Mouse (Mus musculus) lung, embryonic 15.5 days (tissue): Measurements from ENCODE around the gene Brpf3. TPM values are rescaled to one million over a fixed set of nuclear protein-coding genes. Genes with fewer than 3 reads are reported as not detected.

Source experiments
- ATAC-seq: fragments of 200-750 bp; cut with Nextera tagmentation; 2 replicates; pipeline ENCODE4 v1.8.0; 2017; ENCODE audit warnings: moderate number of reproducible peaks, borderline replicate concordance; ENCODE audit not compliant: low FRiP score, low TSS enrichment; ENCODE audit errors: extremely low read depth
- H3K27ac ChIP-seq: fragments of 300-500 bp; sonication (generic); 2 replicates; pipeline ENCODE4 v1.5.1; 2015; ENCODE audit warnings: moderate library complexity, mild to moderate bottlenecking, inconsistent platforms
- H3K27me3 ChIP-seq: fragments of 300-500 bp; sonication (generic); 2 replicates; pipeline ENCODE4 v1.6.1; 2015; ENCODE audit warnings: inconsistent platforms
- H3K36me3 ChIP-seq: fragments of 300-500 bp; sonication (generic); 2 replicates; pipeline ENCODE4 v1.6.1; 2015; ENCODE audit warnings: inconsistent platforms
- H3K4me1 ChIP-seq: fragments of 300-500 bp; sonication (generic); 2 replicates; pipeline ENCODE4 v1.6.1; 2015; ENCODE audit warnings: inconsistent platforms
- H3K4me2 ChIP-seq: fragments of 300-500 bp; sonication (generic); 2 replicates; pipeline ENCODE4 v1.6.1; 2015; ENCODE audit warnings: inconsistent platforms, mild to moderate bottlenecking, moderate library complexity
- H3K4me3 ChIP-seq: fragments of 300-500 bp; sonication (generic); 2 replicates; pipeline ENCODE4 v1.5.1; 2015; ENCODE audit warnings: mild to moderate bottlenecking, inconsistent platforms
- H3K9ac ChIP-seq: fragments of 300-500 bp; sonication (generic); 2 replicates; pipeline ENCODE4 v1.6.1; 2015; ENCODE audit warnings: inconsistent platforms
- H3K9me3 ChIP-seq: fragments of 300-500 bp; sonication (generic); 2 replicates; pipeline ENCODE4 v1.6.1; 2016; ENCODE audit warnings: inconsistent platforms
- WGBS: fragments of 180-500 bp; shearing (Covaris S2); methylation state at CpG from one replicate; pipeline ENCODE4 v1.1.7; 2015; 5-methylcytosine and 5-hydroxymethylcytosine counted together
- polyA plus RNA-seq: library from polyadenylated mRNA; unstranded; fragments of >200 nt; fragmentation: Nextera tagmentation; extraction: Ambion mirVana; gene quantifications from 2 replicates; pipeline ENCODE4 v1.2.1, GENCODE M21; 2015

Brpf3 gene
- polyA plus RNA-seq, 1 experiment from 2014 or later = 12.9 TPM

DNA sequence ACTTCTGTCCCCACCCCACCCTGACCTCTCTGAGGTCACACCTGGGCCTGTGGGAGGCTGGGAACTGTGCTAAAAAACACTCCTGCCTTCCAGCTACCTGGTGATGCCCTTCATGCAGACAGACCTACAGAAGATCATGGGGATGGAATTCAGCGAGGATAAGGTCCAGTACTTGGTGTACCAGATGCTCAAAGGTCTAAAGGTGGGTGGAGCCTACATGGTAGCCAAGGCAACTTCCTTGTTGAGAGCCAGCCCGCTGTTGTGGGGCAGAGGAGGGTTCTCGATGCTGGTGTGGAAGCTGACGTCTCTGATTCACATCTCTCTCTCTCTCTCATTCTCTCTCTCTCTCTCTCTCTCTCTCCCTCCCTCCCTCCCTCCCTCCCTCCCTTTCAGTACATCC is 25.7 kb upstream of the Brpf3 start:
- no peak overlapping the region for H3K9ac ChIP-seq
- H3K4me1 ChIP-seq = peaks cover 8% of the 10 kb centered on the region
- no peak overlapping the region for H3K27ac ChIP-seq
- no peak for ATAC-seq
- no peaks in the 10 kb centered on the region for H3K36me3 ChIP-seq
- no peak overlapping the region for H3K4me3 ChIP-seq
- no peaks in the 10 kb centered on the region for H3K9me3 ChIP-seq
- WGBS = 62% methylated on average over 4 of the region's 4 CpGs
- H3K4me2 ChIP-seq = no peak overlapping the region
- peaks cover 5% of the 10 kb centered on the region; the same call in 1 of the 2 replicates for H3K27me3 ChIP-seq

DNA sequence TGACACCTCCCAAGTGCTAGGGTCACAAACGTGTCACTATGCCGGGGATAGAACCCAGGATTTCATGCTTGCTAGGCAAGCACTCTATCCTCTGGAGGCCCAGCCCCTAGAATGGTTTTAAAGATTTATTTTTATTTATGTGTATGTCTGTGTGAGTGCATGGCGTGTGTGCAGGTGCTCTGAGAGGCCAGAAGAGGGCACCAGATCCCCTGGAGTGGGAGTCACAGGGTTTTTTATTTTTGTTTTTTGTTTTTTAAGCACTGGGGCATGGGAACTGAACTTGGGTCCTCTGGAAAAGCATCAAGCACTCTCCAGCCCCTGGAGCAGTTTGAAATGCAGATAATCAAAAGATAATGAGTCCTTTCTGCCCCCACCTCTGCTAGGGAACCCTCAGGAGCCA is 24.1 kb upstream of the Brpf3 start:
- Histone ChIP-seq H3K36me3 (no peaks in the 10 kb centered on the region), H3K9me3 (no peaks in the 10 kb centered on the region), H3K4me1 (no peaks in the 10 kb centered on the region), H3K27me3 (no peaks in the 10 kb centered on the region), H3K9ac (no peak overlapping the region), H3K4me2 (no peak overlapping the region), H3K27ac (no peak overlapping the region), H3K4me3 (no peak overlapping the region)
- 83% methylated on average over 3 of the region's 3 CpGs for WGBS
- ATAC-seq = no peak

GRCm38 (mm10) chr17:28777231-28778005 is 23.5 kb upstream of the Brpf3 start:
- Histone ChIP-seq H3K27ac (no peak overlapping the region), H3K9ac (no peak overlapping the region), H3K4me3 (no peak overlapping the region), H3K27me3 (no peaks in the 10 kb centered on the region), H3K4me2 (no peak overlapping the region), H3K9me3 (no peaks in the 10 kb centered on the region), H3K36me3 (no peaks in the 10 kb centered on the region), H3K4me1 (no peaks in the 10 kb centered on the region)
- ATAC-seq = no peak
- 82% methylated on average over 16 of the region's 16 CpGs for WGBS

GRCm38 (mm10) chr17:28779735-28780134 is 21.2 kb upstream of the Brpf3 start:
- no peaks in the 10 kb centered on the region for H3K27me3 ChIP-seq
- no peak overlapping the region for H3K27ac ChIP-seq
- 88% methylated on average over 3 of the region's 3 CpGs for WGBS
- H3K4me3 ChIP-seq = no peak overlapping the region
- no peak overlapping the region for H3K9ac ChIP-seq
- H3K4me1 ChIP-seq = no peaks in the 10 kb centered on the region
- no peaks in the 10 kb centered on the region for H3K9me3 ChIP-seq
- no peak for ATAC-seq
- H3K4me2 ChIP-seq = no peak overlapping the region
- H3K36me3 ChIP-seq = no peaks in the 10 kb centered on the region

DNA sequence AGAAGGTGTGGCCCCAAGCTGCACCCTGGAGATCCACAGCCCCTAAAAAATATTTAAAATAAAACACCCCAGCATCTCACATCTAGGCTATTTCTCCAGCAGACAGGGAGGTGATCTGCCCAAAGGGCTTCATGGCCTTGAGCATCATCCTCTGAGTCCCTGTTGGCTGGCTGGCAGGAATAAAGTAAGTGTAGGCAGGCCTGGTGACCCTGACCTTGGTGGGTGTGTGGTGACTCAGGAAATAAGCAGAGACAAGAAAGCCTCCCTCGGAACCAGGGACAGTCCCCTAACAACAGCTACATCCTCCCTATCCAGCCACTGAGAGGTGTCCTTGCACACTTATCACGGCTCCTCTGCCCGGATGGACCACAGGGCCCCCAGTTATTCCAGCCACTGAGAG is 20.1 kb upstream of the Brpf3 start:
- Histone ChIP-seq H3K4me2 (no peak overlapping the region), H3K27ac (no peak overlapping the region), H3K27me3 (no peaks in the 10 kb centered on the region), H3K36me3 (no peaks in the 10 kb centered on the region), H3K9me3 (no peaks in the 10 kb centered on the region), H3K4me1 (no peaks in the 10 kb centered on the region), H3K9ac (no peak overlapping the region), H3K4me3 (no peak overlapping the region)
- WGBS = 42% methylated on average over 3 of the region's 3 CpGs
- no peak for ATAC-seq

DNA sequence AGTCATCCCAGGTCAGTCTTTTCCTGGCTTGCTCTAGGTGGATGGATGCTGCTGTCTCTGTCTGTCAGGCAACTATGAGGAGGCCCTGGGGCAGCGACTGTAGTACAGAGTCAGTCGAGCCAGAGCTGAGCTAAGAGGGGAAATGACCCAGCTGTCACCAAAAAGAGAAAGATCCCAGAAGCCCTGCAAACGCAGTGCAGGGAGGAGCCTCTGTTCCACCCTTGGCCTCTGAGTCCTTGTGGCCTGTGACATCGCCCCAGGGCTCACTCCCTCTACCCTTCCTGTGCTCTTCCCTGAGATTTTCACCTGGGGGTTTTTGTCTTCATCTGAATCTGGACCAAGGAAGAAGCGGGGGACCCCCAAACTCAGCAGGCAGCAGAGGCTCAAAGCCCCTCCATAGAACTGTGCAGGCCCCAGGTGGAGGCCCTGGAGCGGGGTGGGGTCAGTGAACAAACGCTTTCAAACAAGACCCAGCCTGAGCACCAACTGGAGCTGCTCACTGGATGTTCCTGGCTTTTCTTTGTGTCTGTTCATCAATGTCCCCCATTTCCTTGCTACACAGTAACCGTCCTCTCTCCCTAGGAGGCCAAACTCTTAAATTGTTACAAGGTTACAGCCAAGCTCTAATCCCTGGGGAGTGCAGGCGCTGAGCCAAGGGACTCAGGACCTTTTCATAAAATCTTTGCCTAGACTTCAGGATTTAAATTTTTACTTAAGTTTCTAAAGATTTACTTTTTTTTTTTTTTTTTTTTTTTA is 19.4 kb upstream of the Brpf3 start:
- no peak for ATAC-seq
- no peaks in the 10 kb centered on the region for H3K36me3 ChIP-seq
- no peak overlapping the region for H3K27ac ChIP-seq
- H3K4me3 ChIP-seq = no peak overlapping the region
- no peaks in the 10 kb centered on the region for H3K4me1 ChIP-seq
- no peaks in the 10 kb centered on the region for H3K27me3 ChIP-seq
- no peaks in the 10 kb centered on the region for H3K9me3 ChIP-seq
- H3K9ac ChIP-seq = no peak overlapping the region
- WGBS = 54% methylated on average over 9 of the region's 9 CpGs
- H3K4me2 ChIP-seq = no peak overlapping the region

DNA sequence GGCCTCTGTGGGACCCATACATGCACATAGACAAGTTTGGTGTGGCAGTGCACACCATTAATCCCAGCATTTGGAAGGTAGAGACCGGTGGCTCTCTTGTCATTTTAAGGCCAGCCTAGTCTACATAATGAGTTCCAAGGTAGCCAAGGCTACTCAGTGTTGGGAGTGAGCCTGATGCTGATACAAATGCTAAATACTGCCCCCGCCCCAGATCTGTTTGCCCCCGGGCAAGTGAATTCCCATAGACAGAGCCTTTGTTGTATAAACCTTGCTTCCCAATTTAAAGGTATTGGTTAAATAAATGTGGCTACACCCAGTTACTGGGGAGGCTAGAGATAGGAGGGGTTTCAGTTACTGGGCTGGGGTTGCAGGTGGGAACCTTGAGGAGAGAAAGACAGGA is 15.9 kb upstream of the Brpf3 start:
- 80% methylated on average over 3 of the region's 3 CpGs for WGBS

GRCm38 (mm10) chr17:28787507-28787906 is 13.4 kb upstream of the Brpf3 start:
- no peaks in the 10 kb centered on the region for H3K36me3 ChIP-seq
- no peaks in the 10 kb centered on the region for H3K27me3 ChIP-seq
- no peaks in the 10 kb centered on the region for H3K4me1 ChIP-seq
- H3K4me2 ChIP-seq = no peak overlapping the region
- H3K4me3 ChIP-seq = no peak overlapping the region
- 96% methylated on average over 12 of the region's 12 CpGs for WGBS
- H3K9me3 ChIP-seq = no peaks in the 10 kb centered on the region
- no peak overlapping the region for H3K27ac ChIP-seq
- H3K9ac ChIP-seq = no peak overlapping the region
- ATAC-seq = no peak

More for the DNA sequence above, 15.9 kb upstream of the Brpf3 start:
- Histone ChIP-seq H3K9ac (no peak overlapping the region), H3K4me3 (no peak overlapping the region), H3K9me3 (no peaks in the 10 kb centered on the region), H3K4me2 (no peak overlapping the region), H3K27ac (no peak overlapping the region), H3K36me3 (no peaks in the 10 kb centered on the region), H3K4me1 (no peaks in the 10 kb centered on the region), H3K27me3 (no peaks in the 10 kb centered on the region)
- no peak for ATAC-seq

GRCm38 (mm10) chr17:28797031-28797430 is 3.9 kb upstream of the Brpf3 start:
- Histone ChIP-seq H3K9ac (no peak overlapping the region), H3K9me3 (peaks cover 3% of the 10 kb centered on the region; the same call in 1 of the 2 replicates), H3K27ac (no peak overlapping the region), H3K4me2 (no peak overlapping the region), H3K36me3 (no peaks in the 10 kb centered on the region), H3K4me1 (peaks cover 14% of the 10 kb centered on the region), H3K4me3 (no peak overlapping the region), H3K27me3 (no peaks in the 10 kb centered on the region)
- 85% methylated on average over 4 of the region's 4 CpGs for whole genome bisulfite sequencing
- ATAC-seq = no peak

- Histone ChIP-seq H3K4me3 (peak overlapping the region; percentile 89), H3K9me3 (peaks cover 3% of the 10 kb centered on the region; the same call in 1 of the 2 replicates), H3K4me2 (peak overlapping the region; percentile 96), H3K9ac (no peak overlapping the region), H3K36me3 (no peaks in the 10 kb centered on the region), H3K27me3 (no peaks in the 10 kb centered on the region), H3K4me1 (peaks cover 29% of the 10 kb centered on the region), H3K27ac (peak overlapping the region; percentile 98)
- no peak for ATAC-seq
- WGBS = 4% methylated on average over 14 of the region's 14 CpGs
These were observed 1.4 kb upstream of the Brpf3 start for GRCm38 (mm10) chr17:28799291-28800160.

GRCm38 (mm10) chr17:28800281-28800670 is 614 bp upstream of the Brpf3 start:
- peak; percentile 28 for ATAC-seq
- H3K4me1 ChIP-seq = peaks cover 29% of the 10 kb centered on the region

More at GRCm38 (mm10) chr17:28800281-28800670, 614 bp upstream of the Brpf3 start:
- Histone ChIP-seq H3K36me3 (no peaks in the 10 kb centered on the region), H3K9ac (peak overlapping the region; percentile 99), H3K27me3 (no peaks in the 10 kb centered on the region), H3K4me2 (peak overlapping the region; percentile 96), H3K4me3 (peak overlapping the region; percentile 89), H3K9me3 (no peaks in the 10 kb centered on the region), H3K27ac (peak overlapping the region; percentile 98)
- under 1% methylated on average over 15 of the region's 15 CpGs for WGBS
